Comparison of ENCODE assay signal across 25 mouse cellular contexts in the genomic region with DNA sequence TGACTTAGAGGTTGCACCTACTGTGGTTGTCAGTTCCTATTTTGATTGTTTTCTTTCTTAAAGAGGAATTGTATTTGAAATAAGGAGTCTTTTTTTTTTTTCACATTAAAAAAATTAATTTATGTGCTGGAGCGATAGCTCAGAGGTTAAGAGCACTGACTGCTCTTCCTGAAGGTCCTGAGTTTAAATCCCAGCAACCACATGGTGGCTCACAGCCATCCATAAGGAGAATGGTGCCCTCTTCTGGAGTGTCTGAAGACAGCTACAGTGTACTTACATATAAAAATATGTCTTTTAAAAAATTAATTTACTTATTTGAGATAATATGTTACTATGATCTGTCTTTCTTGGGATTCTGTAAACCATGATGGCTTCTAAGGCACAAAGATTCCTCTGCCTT. TPM values are rescaled to one million over a fixed set of nuclear protein-coding genes. Genes with fewer than 3 reads are reported as not detected.
DNase-seq lines count a peak whose midpoint lies in the region; ATAC-seq and TF ChIP-seq lines count a peak whose summit lies in the region.
"Had no signal": no experiment of that assay in that cellular context is flagged by ENCODE, and none has a peak within 500 bp of the region (broad histone marks: within the 10 kb centered on the region; RNA-seq: fewer than 3 reads in every experiment).

No protein-coding gene starts in this region.

- H3K36me3 ChIP-seq in midbrain, postnatal 0 days (ENCODE audit: insufficient read depth, low read length): peaks cover 14% of the 10 kb centered on the region
- H3K36me3 ChIP-seq in midbrain, embryonic 16.5 days (ENCODE audit: control insufficient read depth, insufficient read depth, low read length): peaks cover 13% of the 10 kb centered on the region
- H3K36me3 ChIP-seq in MEL (ENCODE audit: control insufficient read depth in 1 of 2, insufficient read depth in 2 of 2, low read length in 2 of 2): peaks cover 0 to 77% of the 10 kb centered on the region in 2 experiments; a peak in 2 of 4 replicates
- H3K36me3 ChIP-seq in stomach, postnatal 0 days (ENCODE audit: control insufficient read depth, insufficient read depth, low read length): peaks cover 8% of the 10 kb centered on the region; the same call in 1 of the 2 replicates

- no peak for DNase-seq in layer of hippocampus, adult 2 months (ENCODE audit: low spot score in 2 of 2)
- DNase-seq in layer of hippocampus, adult 9-11 months: no peak
- DNase-seq in midbrain, postnatal 0 days (ENCODE audit: low spot score): no peak
- DNase-seq in MEL (ENCODE audit: low read depth, low spot score): no peak
- DNase-seq in stomach, postnatal 0 days (ENCODE audit: low spot score): no peak
- DNase-seq in left cerebral cortex, postnatal 4 days: no peak
- DNase-seq: adrenal gland, adult 8-10 months; cerebellum, adult 11 months; cerebellum, adult 9-11 months; embryo, embryonic 11 days; kidney, adult 8-10 months; kidney, postnatal 14 days; lung, postnatal 10 days; thymus, postnatal 4 days had no signal

- no peak for TF ChIP-seq POLR2A in MEL (IDR thresholded peaks at IDR 0.05; ENCODE audit: control insufficient read depth in 1 of 2, insufficient read depth in 1 of 2, low read depth in 1 of 2, low read length in 2 of 2, poor library complexity in 1 of 2)

- no peak for TF ChIP-seq RAD21 in MEL (IDR thresholded peaks at IDR 0.05; ENCODE audit: low read depth, low read length)

- TF ChIP-seq CTCF in layer of hippocampus, adult 2 months (conservative IDR thresholded peaks at IDR 0.05): peak; percentile 63
- TF ChIP-seq CTCF in midbrain, postnatal 0 days (IDR thresholded peaks at IDR 0.05): peak; percentile 16; the same call in 1 of the 2 replicates
- TF ChIP-seq CTCF in MEL (IDR thresholded peaks at IDR 0.05 in 2 of 3, conservative IDR thresholded peaks at IDR 0.05 in 1 of 3; ENCODE audit: control insufficient read depth in 1 of 3, insufficient read depth in 1 of 3, low read depth in 2 of 3, low read length in 3 of 3, poor library complexity in 1 of 3, severe bottlenecking in 1 of 3): peak in 1 of 3 experiments; percentile 37; a peak in 2 of 6 replicates
- peak; percentile 52 for TF ChIP-seq CTCF in stomach, postnatal 0 days (IDR thresholded peaks at IDR 0.05; ENCODE audit: low read depth)

- TF ChIP-seq EP300 in MEL (IDR thresholded peaks at IDR 0.05; ENCODE audit: low read depth in 1 of 2, low read length in 2 of 2): no peak
- TF ChIP-seq EP300 in stomach, postnatal 0 days (optimal IDR thresholded peaks at IDR 0.05): no peak

- no peak overlapping the region for H3K9ac ChIP-seq in midbrain, postnatal 0 days (replicated peaks; ENCODE audit: low read length, poor library complexity, severe bottlenecking)
- H3K9ac ChIP-seq in midbrain, embryonic 16.5 days (ENCODE audit: low read depth, low read length): no peak overlapping the region
- H3K9ac ChIP-seq in MEL (ENCODE audit: control insufficient read depth, low read depth, low read length, poor library complexity, severe bottlenecking): no peak overlapping the region
- H3K9ac ChIP-seq in stomach, postnatal 0 days (ENCODE audit: low read length): no peak overlapping the region
- H3K9ac ChIP-seq: embryonic facial prominence, embryonic 12.5 days; limb, embryonic 15.5 days; liver, embryonic 14.5 days; midbrain, embryonic 13.5 days; neural tube, embryonic 15.5 days had no signal

- no peak overlapping the region for H3K4me2 ChIP-seq in midbrain, postnatal 0 days (ENCODE audit: low read depth, low read length, poor library complexity, severe bottlenecking)
- no peak overlapping the region for H3K4me2 ChIP-seq in midbrain, embryonic 16.5 days (ENCODE audit: low read length)
- no peak overlapping the region for H3K4me2 ChIP-seq in stomach, postnatal 0 days (replicated peaks; ENCODE audit: low read depth)
- H3K4me2 ChIP-seq: embryonic facial prominence, embryonic 12.5 days; limb, embryonic 15.5 days; midbrain, embryonic 13.5 days; neural tube, embryonic 15.5 days had no signal

- no peaks in the 10 kb centered on the region for H3K4me1 ChIP-seq in midbrain, postnatal 0 days (ENCODE audit: insufficient read depth, low read length)
- no peaks in the 10 kb centered on the region for H3K4me1 ChIP-seq in midbrain, embryonic 16.5 days (ENCODE audit: control insufficient read depth, insufficient read depth, low read length)
- H3K4me1 ChIP-seq in MEL (ENCODE audit: control insufficient read depth in 1 of 2, insufficient read depth in 2 of 2, low read length in 2 of 2): no peaks in the 10 kb centered on the region
- no peaks in the 10 kb centered on the region for H3K4me1 ChIP-seq in stomach, postnatal 0 days (replicated peaks; ENCODE audit: control insufficient read depth, insufficient read depth)
- H3K4me1 ChIP-seq: embryonic facial prominence, embryonic 12.5 days; limb, embryonic 10.5 days; limb, embryonic 15.5 days; midbrain, embryonic 13.5 days; neural tube, embryonic 15.5 days had no signal

- H3K27ac ChIP-seq in layer of hippocampus, adult 2 months: no peak overlapping the region
- no peak overlapping the region for H3K27ac ChIP-seq in midbrain, postnatal 0 days (ENCODE audit: low read depth, low read length)
- no peak overlapping the region for H3K27ac ChIP-seq in midbrain, embryonic 16.5 days (ENCODE audit: low read length)
- no peak overlapping the region for H3K27ac ChIP-seq in MEL (ENCODE audit: control insufficient read depth, low read depth, low read length)
- no peak overlapping the region for H3K27ac ChIP-seq in stomach, postnatal 0 days (replicated peaks)
- H3K27ac ChIP-seq: embryonic facial prominence, embryonic 12.5 days; limb, embryonic 10.5 days; limb, embryonic 15.5 days; liver, embryonic 14.5 days; macrophage; midbrain, embryonic 13.5 days; neural tube, embryonic 15.5 days had no signal

- 93% methylated on average over 1 of the region's 1 CpGs for WGBS in midbrain, postnatal 0 days
- 100% methylated on average over 1 of the region's 1 CpGs for whole genome bisulfite sequencing in midbrain, embryonic 16.5 days
- 74% methylated on average over 1 of the region's 1 CpGs for WGBS in stomach, postnatal 0 days

- H3K9me3 ChIP-seq in midbrain, postnatal 0 days (ENCODE audit: low read length): no peaks in the 10 kb centered on the region
- no peaks in the 10 kb centered on the region for H3K9me3 ChIP-seq in midbrain, embryonic 16.5 days (replicated peaks; ENCODE audit: control insufficient read depth, low read length, poor library complexity, severe bottlenecking)
- H3K9me3 ChIP-seq in MEL (replicated peaks; ENCODE audit: insufficient read depth, low read length): no peaks in the 10 kb centered on the region
- no peaks in the 10 kb centered on the region for H3K9me3 ChIP-seq in stomach, postnatal 0 days (ENCODE audit: control insufficient read depth, low read length)
- H3K9me3 ChIP-seq: embryonic facial prominence, embryonic 12.5 days; limb, embryonic 10.5 days; limb, embryonic 15.5 days; midbrain, embryonic 13.5 days; neural tube, embryonic 15.5 days had no signal

- no peaks in the 10 kb centered on the region for H3K27me3 ChIP-seq in midbrain, postnatal 0 days (ENCODE audit: insufficient read depth, low read length)
- no peaks in the 10 kb centered on the region for H3K27me3 ChIP-seq in midbrain, embryonic 16.5 days (ENCODE audit: control insufficient read depth, insufficient read depth, low read depth, low read length)
- H3K27me3 ChIP-seq in MEL (ENCODE audit: control insufficient read depth in 1 of 2, insufficient read depth in 2 of 2, low read length in 2 of 2): no peaks in the 10 kb centered on the region
- H3K27me3 ChIP-seq in stomach, postnatal 0 days (ENCODE audit: control insufficient read depth, insufficient read depth, low read length): no peaks in the 10 kb centered on the region
- H3K27me3 ChIP-seq: embryonic facial prominence, embryonic 12.5 days; limb, embryonic 15.5 days; midbrain, embryonic 13.5 days; neural tube, embryonic 15.5 days had no signal

- no peaks in the 10 kb centered on the region for H3K79me2 ChIP-seq in MEL (ENCODE audit: control insufficient read depth, insufficient read depth, low read length, poor library complexity)

- ATAC-seq in midbrain, postnatal 0 days (ENCODE audit: low FRiP score): no peak
- ATAC-seq in midbrain, embryonic 16.5 days: no peak
- ATAC-seq in stomach, postnatal 0 days (ENCODE audit: low FRiP score, low TSS enrichment): no peak
- ATAC-seq: activated CD4-positive, CD25-positive, alpha-beta regulatory T cell, adult 4 months; forebrain, embryonic 16.5 days; hindbrain, embryonic 16.5 days; midbrain, embryonic 13.5 days had no signal

- intact Hi-C loops in left cerebral cortex, postnatal 4 days (cut with DNase I): loop anchor here (10.0 kb wide), 1 partner anchor 95 kb away; no protein-coding TSS in a partner anchor

- no peak overlapping the region for H3K4me3 ChIP-seq in layer of hippocampus, adult 2 months
- H3K4me3 ChIP-seq in midbrain, postnatal 0 days (ENCODE audit: low read depth, low read length): no peak overlapping the region
- H3K4me3 ChIP-seq in midbrain, embryonic 16.5 days (ENCODE audit: low read depth, low read length): no peak overlapping the region
- no peak overlapping the region for H3K4me3 ChIP-seq in MEL (ENCODE audit: control insufficient read depth in 1 of 2, insufficient read depth in 1 of 2, low read depth in 2 of 2, low read length in 2 of 2)
- H3K4me3 ChIP-seq in stomach, postnatal 0 days (ENCODE audit: low read depth, low read length): no peak overlapping the region
- H3K4me3 ChIP-seq: embryonic facial prominence, embryonic 12.5 days; limb, embryonic 10.5 days; limb, embryonic 15.5 days; midbrain, embryonic 13.5 days; neural tube, embryonic 15.5 days had no signal

RNA-seq across cellular contexts. Expression of a gene that starts 26.9 kb away (rescaled TPM):
- 10 to 100 TPM; 43.1 to 45.4 TPM for total RNA-seq in layer of hippocampus, adult 2 months (2021)
- 18.7 and 22.3 TPM in 2 replicates for total RNA-seq in midbrain, postnatal 0 days (2014; rRNA removed)
- 6.4 and 9.2 TPM in 2 replicates for polyA plus RNA-seq in midbrain, postnatal 0 days (2015; fragmentation: Nextera tagmentation; extraction: Ambion mirVana)
- polyA plus RNA-seq in midbrain, embryonic 16.5 days (2015; fragmentation: Nextera tagmentation; extraction: Ambion mirVana): 11.7 and 13.2 TPM in 2 replicates
- 33.2 and 35.6 TPM in 2 replicates for total RNA-seq in MEL (2012; rRNA removed)
- 100 to 1,000 TPM in 1 of 2 experiments, 10 to 100 TPM in 1; 43.9 to 191 TPM for polyA plus RNA-seq in MEL (2012; ENCODE audit: insufficient read depth in 1 of 2, insufficient read length in 2 of 2, low read depth in 1 of 2, low replicate concordance in 2 of 2, missing spikeins in 1 of 2)
- 7.9 and 8.4 TPM in 2 replicates for polyA plus RNA-seq in stomach, postnatal 0 days (2015; fragmentation: Nextera tagmentation; extraction: Ambion mirVana)
- 10 to 100 TPM; 46.8 to 46.9 TPM for total RNA-seq in left cerebral cortex, postnatal 4 days (2021)

RNA-seq across cellular contexts. Expression of a gene that starts 57.6 kb away (rescaled TPM):
- 10 to 100 TPM; 30.4 to 36.6 TPM for total RNA-seq in layer of hippocampus, adult 2 months (2021)
- total RNA-seq in midbrain, postnatal 0 days (2014; rRNA removed): 24.7 and 27.1 TPM in 2 replicates
- 18.9 and 21.0 TPM in 2 replicates for polyA plus RNA-seq in midbrain, postnatal 0 days (2015; fragmentation: Nextera tagmentation; extraction: Ambion mirVana)
- polyA plus RNA-seq in midbrain, embryonic 16.5 days (2015; fragmentation: Nextera tagmentation; extraction: Ambion mirVana): 39.2 and 46.0 TPM in 2 replicates
- 93.8 and 97.9 TPM in 2 replicates for total RNA-seq in MEL (2012; rRNA removed)
- 10 to 100 TPM in 1 of 2 experiments, not detected in 1; 88.6 TPM for polyA plus RNA-seq in MEL (2012; ENCODE audit: insufficient read depth in 1 of 2, insufficient read length in 2 of 2, low read depth in 1 of 2, low replicate concordance in 2 of 2, missing spikeins in 1 of 2)
- 25.5 and 26.2 TPM in 2 replicates for polyA plus RNA-seq in stomach, postnatal 0 days (2015; fragmentation: Nextera tagmentation; extraction: Ambion mirVana)
- total RNA-seq in left cerebral cortex, postnatal 4 days (2021): 10 to 100 TPM; 35.0 to 47.8 TPM
